Comparison of ENCODE assay signal across 9 mouse cellular contexts in genomic region chr5:99036596-99037441, GRCm38 (mm10). TPM values are rescaled to one million over a fixed set of nuclear protein-coding genes. Genes with fewer than 3 reads are reported as not detected.
DNase-seq lines count a peak whose midpoint lies in the region; ATAC-seq and TF ChIP-seq lines count a peak whose summit lies in the region.
"Had no signal": no experiment of that assay in that cellular context is flagged by ENCODE, and none has a peak within 500 bp of the region (broad histone marks: within the 10 kb centered on the region; RNA-seq: fewer than 3 reads in every experiment).

Gene Prkg2 (minus strand): TSS chr5:99037351.

- peak within 1 kb of the TSS; percentile 71 for H3K4me3 ChIP-seq in gastrocnemius, adult 2 months
- peak within 1 kb of the TSS; percentile 64 for H3K4me3 ChIP-seq in kidney, embryonic 16.5 days (ENCODE audit: low read length)
- H3K4me3 ChIP-seq in liver, embryonic 14.5 days (ENCODE audit: insufficient read depth in 1 of 2, low read depth in 2 of 2, low read length in 2 of 2): peak within 1 kb of the TSS in 1 of 2 experiments; percentile 17; a peak in 1 of 4 replicates
- peak within 1 kb of the TSS; percentile 73 for H3K4me3 ChIP-seq in olfactory bulb, adult 2 months (ENCODE audit: insufficient read depth, low read depth, low read length)

- H3K36me3 ChIP-seq in kidney, embryonic 16.5 days (ENCODE audit: insufficient read depth, low read length): no peaks in the 10 kb centered on the region
- H3K36me3 ChIP-seq in liver, embryonic 14.5 days (replicated peaks; ENCODE audit: control insufficient read depth, insufficient read depth, low read depth): no peaks in the 10 kb centered on the region

- H3K4me2 ChIP-seq in kidney, embryonic 16.5 days (replicated peaks; ENCODE audit: low read depth, low read length): peak within 1 kb of the TSS; percentile 97
- peak within 1 kb of the TSS; percentile 25 for H3K4me2 ChIP-seq in liver, embryonic 14.5 days (ENCODE audit: low read depth)

- DNase-seq in gastrocnemius, adult 2 months: peak; percentile 42
- DNase-seq in gastrocnemius, postnatal 36 days: no peak
- peak; percentile 22 for DNase-seq in adrenal gland, postnatal 14 days
- DNase-seq in liver, embryonic 14.5 days (ENCODE audit: low read depth in 3 of 3, low spot score in 3 of 3): no peak
- DNase-seq in cerebellum, adult 11-12 months: no peak

- peak; percentile 82 for ATAC-seq in frontal cortex, adult (ENCODE audit: low TSS enrichment)
- ATAC-seq in kidney, embryonic 16.5 days (ENCODE audit: low FRiP score, low TSS enrichment): peak; percentile 87
- no peak for ATAC-seq in liver, embryonic 14.5 days (ENCODE audit: insufficient read depth)

- no peak for TF ChIP-seq CTCF in gastrocnemius, adult 2 months (IDR thresholded peaks at IDR 0.05)
- no peak for TF ChIP-seq CTCF in liver, embryonic 14.5 days (IDR thresholded peaks at IDR 0.05; ENCODE audit: low read depth)
- TF ChIP-seq CTCF in olfactory bulb, adult 2 months (IDR thresholded peaks at IDR 0.05; ENCODE audit: insufficient read depth, low read depth, low read length): no peak

- TF ChIP-seq POLR2A in olfactory bulb, adult 2 months (IDR thresholded peaks at IDR 0.05; ENCODE audit: insufficient read depth, low read depth, low read length): no peak

- H3K27ac ChIP-seq in gastrocnemius, adult 2 months: 0 out of 2 replicates have a peak within 1 kb of the TSS, but pooled peaks have one; percentile 38
- H3K27ac ChIP-seq in kidney, embryonic 16.5 days (ENCODE audit: low read length): no peak within 1 kb of the TSS
- no peak within 1 kb of the TSS for H3K27ac ChIP-seq in liver, embryonic 14.5 days
- H3K27ac ChIP-seq in olfactory bulb, adult 2 months (ENCODE audit: insufficient read depth, low read depth, low read length): no peak within 1 kb of the TSS

- no peak for TF ChIP-seq EP300 in liver, embryonic 14.5 days (IDR thresholded peaks at IDR 0.05; ENCODE audit: low read depth)

- 0 out of 2 replicates have a peak, but pooled peaks cover 5% of the 10 kb centered on the region for H3K4me1 ChIP-seq in kidney, embryonic 16.5 days (ENCODE audit: insufficient read depth, low read length)
- no peaks in the 10 kb centered on the region for H3K4me1 ChIP-seq in liver, embryonic 14.5 days (replicated peaks; ENCODE audit: control insufficient read depth in 2 of 2, insufficient read depth in 2 of 2, low read length in 1 of 2)
- peaks cover 4% of the 10 kb centered on the region for H3K4me1 ChIP-seq in olfactory bulb, adult 2 months (ENCODE audit: control insufficient read depth, insufficient read depth, low read length)

- peaks cover 25% of the 10 kb centered on the region for H3K27me3 ChIP-seq in kidney, embryonic 16.5 days (ENCODE audit: insufficient read depth, low read length)
- peaks cover 20% of the 10 kb centered on the region for H3K27me3 ChIP-seq in liver, embryonic 14.5 days (ENCODE audit: control insufficient read depth, insufficient read depth, low read length)

- intact Hi-C loops in gastrocnemius, adult 2 months (cut with DNase I): no loop called here
- intact Hi-C loops in gastrocnemius, postnatal 36 days (cut with DNase I): no loop called here

- no peaks in the 10 kb centered on the region for H3K9me3 ChIP-seq in kidney, embryonic 16.5 days (ENCODE audit: low read length)
- no peaks in the 10 kb centered on the region for H3K9me3 ChIP-seq in liver, embryonic 14.5 days (ENCODE audit: control insufficient read depth, low read length)

- H3K9ac ChIP-seq in kidney, embryonic 16.5 days (replicated peaks; ENCODE audit: low read length): peak within 1 kb of the TSS; percentile 71
- no peak within 1 kb of the TSS for H3K9ac ChIP-seq in liver, embryonic 14.5 days (replicated peaks)

- WGBS in kidney, embryonic 16.5 days: under 1% methylated on average over 74 of the region's 94 CpGs
- WGBS in liver, embryonic 14.5 days (ENCODE audit: insufficient replicate concordance): 1% methylated on average over 87 of the region's 94 CpGs
- under 1% methylated on average over 78 of the region's 94 CpGs for WGBS in olfactory bulb, adult 2 months

RNA-seq across cellular contexts. Expression of gene Prkg2, which starts in this region (rescaled TPM):
- under 1 TPM; 0.66 to 0.75 TPM for total RNA-seq in gastrocnemius, adult 2 months (2021)
- under 1 TPM; 0.44 to 0.89 TPM for total RNA-seq in gastrocnemius, postnatal 36 days (2021)
- 2.5 and 2.9 TPM in 2 replicates for total RNA-seq in adrenal gland, postnatal 14 days (2021)
- 2.0 and 2.4 TPM in 2 replicates for polyA plus RNA-seq in kidney, embryonic 16.5 days (2015; fragmentation: Nextera tagmentation; extraction: Ambion mirVana)
- polyA plus RNA-seq in liver, embryonic 14.5 days (2012; rRNA removed): 0.01 TPM in 2 replicates
- polyA plus RNA-seq in liver, embryonic 14.5 days (2014; fragmentation: Nextera tagmentation; extraction: Ambion mirVana): not detected in 2 replicates
- polyA plus RNA-seq in olfactory bulb, adult 2 months (2012; ENCODE audit: insufficient read depth, insufficient read length, low replicate concordance, missing spikeins): not detected in 2 replicates
- total RNA-seq: hematopoietic stem cell, adult 5-6 weeks had no signal

Comparison
In these comparisons a context has a peak if more than half of its experiments do, and no peak if none do; other contexts are left out.
1. Peak in DNase-seq, H3K4me3 ChIP-seq and H3K27ac ChIP-seq in gastrocnemius, adult 2 months; RNA of the gene not detected or under 1 TPM.